Mouse (Mus musculus): Measurements from ENCODE around the gene AU040320.

GRCm38 (mm10) chr4:126782512-126782911 is 29.2 kb downstream of the AU040320 start:
- TF ChIP-seq CTCF (IDR thresholded peaks at IDR 0.05; ENCODE audit: extremely low read depth, insufficient read depth, low read length) (no peak), POLR2A (IDR thresholded peaks at IDR 0.05; ENCODE audit: extremely low read depth, insufficient read depth, low read length) (no peak)

Measured in cortical plate, adult 2 months (tissue).